Mouse (Mus musculus): ENCODE measurements around the gene Sorcs1. TPM values are rescaled to one million over a fixed set of nuclear protein-coding genes. Genes with fewer than 3 reads are reported as not detected.

The Sorcs1 gene
- polyA plus RNA-seq, 1 experiment from 2014 or later: 4.7 TPM

DNA sequence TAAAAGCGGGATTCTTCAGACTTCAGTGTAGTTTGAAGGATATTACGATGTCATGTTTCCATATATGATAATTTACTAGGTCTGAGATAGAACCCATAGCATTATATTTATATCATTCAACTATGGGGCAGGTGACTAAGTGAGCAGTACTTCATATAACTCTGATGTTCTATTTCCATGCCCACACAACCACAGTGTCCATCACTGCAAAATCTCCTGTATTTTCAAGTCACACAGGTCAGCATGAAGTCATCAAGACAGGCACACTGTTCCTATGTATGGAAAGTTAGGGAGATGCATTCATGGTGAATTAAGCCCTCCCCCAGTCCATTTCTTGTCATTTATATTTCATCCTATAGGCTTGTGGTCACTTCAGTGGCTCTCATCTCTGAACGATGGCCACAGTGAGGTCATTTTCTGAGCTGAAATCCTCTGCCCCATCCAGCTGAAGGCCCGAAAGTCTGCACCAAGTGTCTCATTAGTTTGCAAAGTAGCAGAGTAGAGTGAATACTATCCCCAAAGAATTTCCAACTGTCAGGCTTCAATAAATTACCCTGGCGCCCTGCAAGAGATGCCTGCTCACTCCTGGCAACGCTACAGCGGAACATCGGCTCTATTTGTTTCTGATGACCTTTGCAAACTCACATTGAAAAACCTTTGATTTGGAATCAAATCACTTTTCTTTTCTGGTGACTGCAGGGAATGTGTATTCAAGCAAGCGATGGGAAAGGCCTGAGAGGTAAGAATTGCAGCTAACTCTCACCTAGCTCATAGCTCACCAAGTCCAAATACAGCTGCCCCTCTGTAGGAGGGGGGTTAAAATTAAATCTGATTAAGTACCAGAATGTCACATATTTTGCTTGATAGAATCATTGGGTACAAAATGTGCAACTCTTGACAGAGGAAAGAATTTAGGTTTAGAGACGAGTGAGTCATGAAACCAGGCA is 492.4 kb downstream of the Sorcs1 start:
- no peak overlapping the region for H3K9ac ChIP-seq (ENCODE audit: low read depth, low read length)
- H3K9me3 ChIP-seq (ENCODE audit: control insufficient read depth, low read length): no peaks in the 10 kb centered on the region
- H3K27ac ChIP-seq (ENCODE audit: low read depth, low read length): no peak overlapping the region

DNA sequence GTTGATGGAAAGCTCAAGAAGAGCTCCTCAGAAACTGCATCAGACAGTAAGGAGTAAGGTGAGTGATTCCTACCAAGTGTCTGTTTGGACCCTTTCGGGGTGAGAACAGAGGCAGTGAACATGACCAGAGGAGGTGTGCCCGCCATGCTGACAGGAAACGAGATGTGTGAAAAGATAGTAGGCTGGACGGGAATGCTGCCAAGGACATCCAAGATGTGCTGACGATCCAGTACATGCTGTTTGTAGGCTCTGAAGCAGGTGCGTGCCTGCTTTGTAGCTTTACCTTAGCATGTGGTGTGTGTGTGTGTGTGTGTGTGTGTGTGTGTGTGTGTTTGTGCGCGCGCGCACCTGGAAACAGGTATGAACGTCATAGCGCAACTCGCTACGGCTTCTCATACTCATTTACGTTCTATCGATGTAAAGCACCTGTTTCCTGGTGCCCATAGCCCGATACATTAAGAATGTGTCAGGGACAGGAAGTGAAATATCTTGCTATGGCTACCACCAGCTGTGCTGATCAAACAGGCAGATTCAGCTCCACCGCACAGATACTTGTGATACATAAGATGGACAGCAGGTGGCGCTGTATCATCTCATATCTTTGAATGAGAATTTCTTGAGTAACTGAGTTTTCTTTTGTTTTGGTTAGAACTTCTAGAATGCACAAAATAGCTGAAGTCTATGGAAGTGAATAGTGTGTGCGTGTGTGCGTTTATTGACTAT is 493.4 kb downstream of the Sorcs1 start:
- DNase-seq (ENCODE audit: low spot score): peak; percentile 85
- WGBS: 57% methylated on average over 21 of the region's 21 CpGs
- no peaks in the 10 kb centered on the region for H3K36me3 ChIP-seq (ENCODE audit: control insufficient read depth, insufficient read depth, low read length)
- H3K9me3 ChIP-seq (ENCODE audit: control insufficient read depth, low read length): no peaks in the 10 kb centered on the region
- H3K27ac ChIP-seq (ENCODE audit: low read depth, low read length): no peak overlapping the region
- no peak overlapping the region for H3K4me2 ChIP-seq (replicated peaks; ENCODE audit: low read depth, low read length)
- H3K4me3 ChIP-seq (ENCODE audit: low read depth, low read length): no peak overlapping the region
- H3K9ac ChIP-seq (ENCODE audit: low read depth, low read length): no peak overlapping the region
- no peaks in the 10 kb centered on the region for H3K27me3 ChIP-seq (ENCODE audit: control insufficient read depth, insufficient read depth, low read length)
- 0 out of 2 replicates have a peak, but pooled peaks cover 2% of the 10 kb centered on the region for H3K4me1 ChIP-seq (replicated peaks; ENCODE audit: control insufficient read depth, insufficient read depth, low read length)
- peak; percentile 67; the same call in 1 of the 2 replicates for ATAC-seq (ENCODE audit: low FRiP score)

More for the DNA sequence above, 492.4 kb downstream of the Sorcs1 start:
- DNase-seq (ENCODE audit: low spot score) (peak; percentile 6), ATAC-seq (ENCODE audit: low FRiP score) (peak; percentile 63)
- H3K36me3 ChIP-seq (ENCODE audit: control insufficient read depth, insufficient read depth, low read length): no peaks in the 10 kb centered on the region
- WGBS: 39% methylated on average over 10 of the region's 10 CpGs
- H3K27me3 ChIP-seq (ENCODE audit: control insufficient read depth, insufficient read depth, low read length): no peaks in the 10 kb centered on the region
- no peak overlapping the region for H3K4me3 ChIP-seq (ENCODE audit: low read depth, low read length)
- 0 out of 2 replicates have a peak, but pooled peaks cover 2% of the 10 kb centered on the region for H3K4me1 ChIP-seq (replicated peaks; ENCODE audit: control insufficient read depth, insufficient read depth, low read length)
- H3K4me2 ChIP-seq (replicated peaks; ENCODE audit: low read depth, low read length): no peak overlapping the region

DNA sequence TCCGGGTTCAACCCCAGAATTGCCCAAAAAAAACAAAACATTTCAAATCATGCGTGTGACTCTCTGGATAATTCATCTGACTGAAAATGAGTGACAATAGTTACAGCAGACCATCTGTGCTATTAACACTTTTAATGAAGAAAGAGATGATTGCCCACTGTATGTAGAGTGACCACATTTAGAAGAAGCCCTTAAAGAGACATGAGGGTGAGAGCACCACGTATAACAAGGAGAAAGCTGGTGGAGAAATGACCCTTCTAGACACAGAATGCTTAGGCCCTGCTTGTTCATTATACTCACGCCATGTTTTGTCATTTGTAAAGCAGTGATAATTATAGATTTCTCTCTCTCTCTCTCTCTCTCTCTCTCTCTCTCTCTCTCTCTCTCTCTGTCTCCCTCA is 499.6 kb downstream of the Sorcs1 start:
- DNase-seq (ENCODE audit: low spot score) (no peak), ATAC-seq (ENCODE audit: low FRiP score) (no peak)
- Histone ChIP-seq H3K4me3 (ENCODE audit: low read depth, low read length) (no peak overlapping the region), H3K27me3 (ENCODE audit: control insufficient read depth, insufficient read depth, low read length) (no peaks in the 10 kb centered on the region), H3K9me3 (ENCODE audit: control insufficient read depth, low read length) (no peaks in the 10 kb centered on the region), H3K36me3 (ENCODE audit: control insufficient read depth, insufficient read depth, low read length) (no peaks in the 10 kb centered on the region), H3K4me2 (replicated peaks; ENCODE audit: low read depth, low read length) (no peak overlapping the region), H3K27ac (ENCODE audit: low read depth, low read length) (no peak overlapping the region), H3K4me1 (replicated peaks; ENCODE audit: control insufficient read depth, insufficient read depth, low read length) (no peaks in the 10 kb centered on the region), H3K9ac (ENCODE audit: low read depth, low read length) (no peak overlapping the region)
- WGBS: 77% methylated on average over 4 of the region's 4 CpGs

DNA sequence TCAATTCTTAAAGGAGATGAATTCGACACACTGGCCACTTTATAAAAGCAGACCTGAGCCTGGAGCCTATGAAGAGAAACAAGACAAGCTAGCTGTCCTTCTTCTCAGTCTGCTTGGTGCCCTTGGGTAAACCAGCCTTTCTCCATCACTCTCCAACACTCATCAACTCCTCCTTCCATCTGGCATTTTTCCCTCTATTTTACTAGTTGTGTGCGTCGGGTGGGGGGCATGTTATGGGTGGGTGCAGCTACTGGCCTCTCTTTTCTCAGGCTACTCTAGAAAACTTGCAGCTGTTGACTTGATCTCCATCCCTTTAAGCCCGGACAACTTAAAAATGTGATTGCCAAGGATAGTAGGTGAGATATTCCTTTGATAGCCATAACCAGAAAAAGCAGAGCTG is 500.3 kb downstream of the Sorcs1 start:
- H3K27ac ChIP-seq (ENCODE audit: low read depth, low read length): no peak overlapping the region
- H3K4me2 ChIP-seq (replicated peaks; ENCODE audit: low read depth, low read length): no peak overlapping the region
- no peaks in the 10 kb centered on the region for H3K4me1 ChIP-seq (replicated peaks; ENCODE audit: control insufficient read depth, insufficient read depth, low read length)
- no peaks in the 10 kb centered on the region for H3K36me3 ChIP-seq (ENCODE audit: control insufficient read depth, insufficient read depth, low read length)
- 87% methylated on average over 4 of the region's 4 CpGs for WGBS
- no peaks in the 10 kb centered on the region for H3K27me3 ChIP-seq (ENCODE audit: control insufficient read depth, insufficient read depth, low read length)
- no peaks in the 10 kb centered on the region for H3K9me3 ChIP-seq (ENCODE audit: control insufficient read depth, low read length)
- H3K4me3 ChIP-seq (ENCODE audit: low read depth, low read length): no peak overlapping the region
- H3K9ac ChIP-seq (ENCODE audit: low read depth, low read length): no peak overlapping the region
- DNase-seq (ENCODE audit: low spot score): no peak
- ATAC-seq (ENCODE audit: low FRiP score): no peak

DNA sequence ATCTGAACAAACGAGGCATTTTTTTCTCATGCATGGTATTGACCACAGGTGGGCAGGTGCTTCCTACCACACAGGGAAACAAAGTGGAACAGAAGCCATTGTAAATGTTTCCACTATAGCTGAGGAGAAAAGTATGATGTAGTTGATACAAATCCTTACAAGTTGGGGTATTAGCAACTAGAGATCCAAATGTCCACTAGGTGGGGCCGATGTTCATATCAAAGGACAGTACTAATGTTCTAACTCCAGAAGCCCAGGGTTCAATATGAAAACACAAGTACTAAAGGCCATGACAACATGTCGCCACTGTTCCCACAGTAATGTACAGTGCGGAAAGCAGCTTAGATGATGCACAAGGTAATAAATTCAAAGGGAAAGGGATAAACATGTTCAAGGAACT is 506.6 kb downstream of the Sorcs1 start:
- H3K36me3 ChIP-seq (ENCODE audit: control insufficient read depth, insufficient read depth, low read length): no peaks in the 10 kb centered on the region
- 77% methylated on average over 4 of the region's 4 CpGs for whole genome bisulfite sequencing
- no peak for ATAC-seq (ENCODE audit: low FRiP score)

DNA sequence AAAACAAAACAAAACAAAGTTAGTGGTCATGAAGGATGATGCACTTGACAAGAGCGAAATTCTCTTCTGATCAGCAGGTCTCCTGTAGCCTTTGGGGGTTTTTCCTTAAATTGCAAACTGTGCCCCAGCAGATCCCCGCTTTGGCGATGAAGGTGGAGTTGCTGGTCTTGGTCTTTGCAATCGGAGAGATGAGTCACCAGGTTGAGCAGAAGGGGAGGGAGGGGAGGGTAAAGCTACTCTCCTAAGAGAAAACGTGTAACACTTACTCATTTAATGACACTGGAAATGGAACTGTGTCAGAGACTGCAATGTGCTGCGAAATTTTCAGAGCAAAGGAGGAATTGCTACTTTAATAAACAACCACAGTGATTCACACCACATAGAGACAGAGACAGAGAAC is 527.3 kb downstream of the Sorcs1 start:
- Histone ChIP-seq H3K27ac (ENCODE audit: low read depth, low read length) (no peak overlapping the region), H3K4me3 (ENCODE audit: low read depth, low read length) (no peak overlapping the region), H3K27me3 (ENCODE audit: control insufficient read depth, insufficient read depth, low read length) (no peaks in the 10 kb centered on the region), H3K9me3 (ENCODE audit: control insufficient read depth, low read length) (no peaks in the 10 kb centered on the region), H3K4me1 (replicated peaks; ENCODE audit: control insufficient read depth, insufficient read depth, low read length) (no peaks in the 10 kb centered on the region), H3K4me2 (replicated peaks; ENCODE audit: low read depth, low read length) (no peak overlapping the region), H3K36me3 (ENCODE audit: control insufficient read depth, insufficient read depth, low read length) (no peaks in the 10 kb centered on the region), H3K9ac (ENCODE audit: low read depth, low read length) (no peak overlapping the region)
- no peak for DNase-seq (ENCODE audit: low spot score)
- ATAC-seq (ENCODE audit: low FRiP score): no peak
- WGBS: 77% methylated on average over 6 of the region's 6 CpGs

More for the DNA sequence above, 506.6 kb downstream of the Sorcs1 start:
- no peak overlapping the region for H3K4me3 ChIP-seq (ENCODE audit: low read depth, low read length)
- no peak overlapping the region for H3K27ac ChIP-seq (ENCODE audit: low read depth, low read length)
- H3K9ac ChIP-seq (ENCODE audit: low read depth, low read length): no peak overlapping the region
- peak; percentile 30 for DNase-seq (ENCODE audit: low spot score)
- no peak overlapping the region for H3K4me2 ChIP-seq (replicated peaks; ENCODE audit: low read depth, low read length)
- no peaks in the 10 kb centered on the region for H3K27me3 ChIP-seq (ENCODE audit: control insufficient read depth, insufficient read depth, low read length)
- no peaks in the 10 kb centered on the region for H3K9me3 ChIP-seq (ENCODE audit: control insufficient read depth, low read length)
- no peaks in the 10 kb centered on the region for H3K4me1 ChIP-seq (replicated peaks; ENCODE audit: control insufficient read depth, insufficient read depth, low read length)

DNA sequence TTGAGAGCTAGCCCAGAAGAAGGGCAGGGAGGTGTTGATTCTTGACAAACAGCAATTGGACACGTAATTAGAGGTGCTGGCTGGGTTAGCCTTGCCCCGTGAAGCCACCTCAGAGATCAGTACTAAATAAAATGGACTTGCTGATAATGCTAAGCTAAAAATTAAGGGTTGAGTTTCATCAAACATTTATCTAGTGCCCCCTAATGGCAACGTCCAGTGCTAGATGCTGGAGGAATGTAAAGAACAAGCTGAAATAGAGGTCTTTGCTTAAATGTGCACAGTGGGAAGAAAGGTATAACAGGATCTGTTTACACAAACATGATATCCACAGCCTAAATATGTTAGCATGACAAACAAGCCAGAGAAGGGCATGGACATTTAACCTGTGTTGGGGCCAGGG is 532.5 kb downstream of the Sorcs1 start:
- no peak overlapping the region for H3K4me2 ChIP-seq (replicated peaks; ENCODE audit: low read depth, low read length)

DNA sequence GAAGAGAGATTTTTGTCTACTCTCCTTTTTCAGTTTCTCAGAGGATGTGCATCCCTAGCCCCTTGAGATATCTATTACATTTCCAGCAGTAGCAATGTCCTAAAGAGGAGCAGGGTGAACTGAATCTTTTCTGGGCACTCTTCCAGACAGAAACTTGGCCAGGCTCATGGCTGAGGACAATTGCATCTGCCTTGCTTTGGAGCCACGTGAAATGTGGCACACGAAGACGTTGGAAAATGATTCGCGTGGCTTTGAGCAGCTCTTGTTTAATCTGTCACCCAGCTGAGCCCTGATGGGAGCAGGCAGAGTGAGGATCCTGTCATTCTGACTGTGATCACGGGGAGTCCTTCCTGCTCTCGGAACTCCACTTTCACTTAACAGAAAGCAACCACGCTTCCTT is 536.6 kb downstream of the Sorcs1 start:
- Histone ChIP-seq H3K9me3 (ENCODE audit: control insufficient read depth, low read length) (no peaks in the 10 kb centered on the region), H3K27ac (ENCODE audit: low read depth, low read length) (no peak overlapping the region), H3K36me3 (ENCODE audit: control insufficient read depth, insufficient read depth, low read length) (no peaks in the 10 kb centered on the region), H3K27me3 (ENCODE audit: control insufficient read depth, insufficient read depth, low read length) (no peaks in the 10 kb centered on the region), H3K4me2 (replicated peaks; ENCODE audit: low read depth, low read length) (no peak overlapping the region), H3K4me3 (ENCODE audit: low read depth, low read length) (no peak overlapping the region), H3K4me1 (replicated peaks; ENCODE audit: control insufficient read depth, insufficient read depth, low read length) (no peaks in the 10 kb centered on the region), H3K9ac (ENCODE audit: low read depth, low read length) (no peak overlapping the region)
- DNase-seq (ENCODE audit: low spot score) (no peak), ATAC-seq (ENCODE audit: low FRiP score) (no peak)
- WGBS: 74% methylated on average over 8 of the region's 8 CpGs

More for the DNA sequence above, 532.5 kb downstream of the Sorcs1 start:
- H3K9ac ChIP-seq (ENCODE audit: low read depth, low read length): no peak overlapping the region
- 38% methylated on average over 3 of the region's 3 CpGs for WGBS
- H3K27me3 ChIP-seq (ENCODE audit: control insufficient read depth, insufficient read depth, low read length): no peaks in the 10 kb centered on the region
- DNase-seq (ENCODE audit: low spot score) (peak; percentile 28), ATAC-seq (ENCODE audit: low FRiP score) (no peak)
- no peak overlapping the region for H3K4me3 ChIP-seq (ENCODE audit: low read depth, low read length)
- no peak overlapping the region for H3K27ac ChIP-seq (ENCODE audit: low read depth, low read length)
- no peaks in the 10 kb centered on the region for H3K36me3 ChIP-seq (ENCODE audit: control insufficient read depth, insufficient read depth, low read length)
- no peaks in the 10 kb centered on the region for H3K9me3 ChIP-seq (ENCODE audit: control insufficient read depth, low read length)
- no peaks in the 10 kb centered on the region for H3K4me1 ChIP-seq (replicated peaks; ENCODE audit: control insufficient read depth, insufficient read depth, low read length)

All from hindbrain, embryonic 11.5 days (tissue).